Mouse (Mus musculus): ENCODE data around the gene Pign. TPM values are rescaled to one million over a fixed set of nuclear protein-coding genes. Genes with fewer than 3 reads are reported as not detected.

Gene Pign
- total RNA-seq, 2 experiments from 2014 or later = 6.8 to 11.2 TPM

DNA sequence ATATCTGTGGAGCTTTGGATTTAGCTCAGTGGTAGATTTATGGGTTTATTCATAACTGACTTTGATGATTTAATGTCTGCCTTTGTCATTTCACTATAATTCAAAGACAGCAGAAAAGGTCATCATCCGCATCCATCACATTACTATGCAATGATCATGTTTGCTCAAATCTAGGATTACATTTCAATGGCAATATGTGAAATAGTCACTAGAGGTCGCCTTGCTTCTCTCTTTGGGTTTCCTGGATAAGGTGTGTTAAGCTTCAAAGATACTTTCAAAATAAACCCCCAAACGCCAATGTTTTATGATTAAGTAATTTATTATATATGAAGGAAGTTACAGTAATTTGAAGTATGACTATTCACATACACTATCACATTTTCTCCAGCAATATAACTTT, 3.5 kb downstream of the Pign start:
- Histone ChIP-seq H3K4me3 (no peak overlapping the region), H3K27ac (no peak overlapping the region)
- TF ChIP-seq CTCF (IDR thresholded peaks at IDR 0.05) = peak; percentile 87
- intact Hi-C loops (cut with DNase I) = loop anchor here (10.0 kb wide), 2 partner anchors 335 to 735 kb away; partner anchors contain the start of gene Zcchc2
- DNase-seq = no peak

DNA sequence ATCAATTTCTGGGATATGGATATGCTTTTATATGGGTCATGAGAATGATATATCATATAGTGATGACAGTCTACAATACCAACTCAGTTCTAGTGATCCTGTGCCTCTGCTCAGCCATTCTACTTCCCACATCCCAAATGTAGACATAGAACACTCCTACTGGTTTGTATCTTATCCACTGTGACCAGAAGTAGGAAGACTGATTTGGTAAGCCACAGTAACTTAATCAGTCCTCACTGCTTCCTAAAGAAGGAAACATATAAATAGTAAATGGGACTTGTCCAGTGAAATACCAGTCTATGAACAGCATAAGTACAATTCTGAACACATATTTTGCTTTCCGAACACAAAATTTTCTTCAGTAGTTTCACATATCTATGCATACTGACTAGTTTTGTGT, 9.5 kb downstream of the Pign start:
- DNase-seq = no peak
- TF ChIP-seq CTCF (IDR thresholded peaks at IDR 0.05) = no peak
- no peak overlapping the region for H3K27ac ChIP-seq
- H3K4me3 ChIP-seq = no peak overlapping the region
- intact Hi-C loops (cut with DNase I) = no loop called here

DNA sequence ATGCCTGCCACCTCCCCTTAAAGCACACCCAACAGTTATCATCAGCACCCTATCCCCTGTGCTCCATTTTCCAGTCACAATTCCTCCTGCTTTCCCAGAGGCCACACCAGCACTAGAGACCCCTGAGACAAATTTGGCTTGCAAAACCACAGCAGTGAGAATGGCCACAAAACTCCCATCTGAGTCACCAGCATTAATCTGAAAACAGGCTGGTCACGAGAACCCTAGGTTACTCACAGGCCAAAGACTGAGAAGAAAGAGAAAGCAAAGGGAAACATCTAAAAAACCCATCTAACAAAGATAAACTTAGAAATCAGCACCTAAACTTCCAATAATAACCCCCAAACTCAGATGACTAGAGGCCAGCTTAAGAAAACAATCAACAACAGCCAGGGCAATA, 12.8 kb downstream of the Pign start:
- no peak for TF ChIP-seq CTCF (IDR thresholded peaks at IDR 0.05)
- intact Hi-C loops (cut with DNase I) = no loop called here
- Histone ChIP-seq H3K4me3 (no peak overlapping the region), H3K27ac (no peak overlapping the region)
- DNase-seq = no peak

DNA sequence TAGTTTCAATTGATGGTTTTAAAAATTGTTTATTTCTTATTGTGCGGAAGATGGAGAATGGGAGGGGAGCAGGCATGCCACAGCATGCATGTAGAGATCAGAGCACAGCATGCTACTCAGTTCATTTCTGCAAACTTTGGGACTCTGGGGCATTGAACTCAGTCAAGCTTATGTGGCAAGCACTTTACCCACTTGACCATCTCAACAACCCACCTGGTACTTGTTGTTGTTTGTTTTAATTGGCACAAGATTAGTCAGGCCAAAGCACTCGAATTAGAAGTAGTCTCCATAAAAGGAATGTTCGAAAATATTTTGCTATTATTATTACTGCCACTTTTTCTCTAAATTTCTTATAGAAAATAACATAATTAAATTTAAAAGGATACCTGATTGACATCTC, 19.4 kb downstream of the Pign start:
- H3K4me3 ChIP-seq = no peak overlapping the region
- H3K27ac ChIP-seq = no peak overlapping the region
- DNase-seq = no peak
- TF ChIP-seq CTCF (IDR thresholded peaks at IDR 0.05) = no peak
- intact Hi-C loops (cut with DNase I) = no loop called here

DNA sequence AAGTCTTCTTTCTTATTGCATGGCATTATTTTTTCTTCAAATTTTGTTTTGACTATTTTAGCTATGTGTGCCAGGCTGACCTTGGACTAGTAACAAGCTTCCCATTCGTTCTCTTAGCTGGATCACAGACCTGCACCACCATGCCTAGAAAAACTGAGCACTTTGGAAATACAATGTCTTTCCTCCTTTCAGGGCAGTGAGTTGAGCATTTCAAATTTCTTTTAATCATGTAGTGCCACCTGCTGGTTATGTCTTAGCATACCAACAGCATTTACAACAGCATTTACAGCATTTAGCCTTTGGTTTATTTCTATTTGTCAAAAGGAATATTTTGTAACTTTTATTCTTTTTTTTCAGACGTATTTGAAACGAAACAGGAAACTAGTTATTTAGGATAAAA, 33.0 kb downstream of the Pign start:
- intact Hi-C loops (cut with DNase I) = loop anchor here (2.0 kb wide), 1 partner anchor 644 kb away; no protein-coding TSS in a partner anchor
- no peak for DNase-seq
- no peak overlapping the region for H3K4me3 ChIP-seq
- no peak overlapping the region for H3K27ac ChIP-seq
- peak; percentile 73 for TF ChIP-seq CTCF (IDR thresholded peaks at IDR 0.05)

DNA sequence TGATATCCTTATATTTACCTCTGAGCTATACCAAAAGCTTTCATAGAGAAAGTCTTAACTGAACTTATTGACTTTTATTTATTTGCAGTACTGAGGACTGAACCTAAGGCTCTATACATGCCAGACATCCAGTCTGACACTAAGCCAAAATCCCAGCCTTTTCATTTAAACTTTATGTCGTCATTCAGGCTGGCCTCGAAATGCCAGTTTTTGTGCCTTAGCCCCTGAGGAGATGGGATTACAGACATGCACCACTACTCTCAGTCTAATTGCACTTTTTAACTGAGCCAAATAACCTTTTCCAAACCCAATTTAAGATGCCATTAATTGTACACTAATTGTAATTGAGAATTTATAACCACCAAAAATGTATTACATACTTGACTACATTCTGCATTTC, 73.8 kb downstream of the Pign start:
- Histone ChIP-seq H3K4me3 (no peak overlapping the region), H3K27ac (no peak overlapping the region)
- DNase-seq = no peak
- TF ChIP-seq CTCF (IDR thresholded peaks at IDR 0.05) = no peak
- intact Hi-C loops (cut with DNase I) = no loop called here

DNA sequence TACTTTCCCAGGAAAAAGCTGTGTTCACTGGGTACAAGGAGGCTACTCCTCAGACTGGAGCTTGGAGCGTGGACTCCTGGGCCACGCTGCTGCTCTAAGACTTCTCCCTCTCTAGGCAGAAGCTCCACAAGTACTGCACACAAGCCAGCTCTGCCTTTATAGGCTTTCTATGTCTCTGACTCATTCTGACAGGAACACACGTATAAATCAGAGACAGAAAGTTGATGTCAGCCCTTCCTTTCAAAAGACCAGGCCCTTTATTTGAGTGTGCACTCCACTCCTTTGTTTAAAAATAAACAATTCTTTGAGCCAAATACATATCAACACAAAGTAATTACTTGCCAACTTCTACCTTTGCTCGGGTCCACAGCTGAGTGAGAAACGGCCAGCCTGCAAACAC, 74.8 kb downstream of the Pign start:
- DNase-seq = no peak
- intact Hi-C loops (cut with DNase I) = no loop called here
- no peak overlapping the region for H3K27ac ChIP-seq
- no peak overlapping the region for H3K4me3 ChIP-seq
- no peak for TF ChIP-seq CTCF (IDR thresholded peaks at IDR 0.05)

DNA sequence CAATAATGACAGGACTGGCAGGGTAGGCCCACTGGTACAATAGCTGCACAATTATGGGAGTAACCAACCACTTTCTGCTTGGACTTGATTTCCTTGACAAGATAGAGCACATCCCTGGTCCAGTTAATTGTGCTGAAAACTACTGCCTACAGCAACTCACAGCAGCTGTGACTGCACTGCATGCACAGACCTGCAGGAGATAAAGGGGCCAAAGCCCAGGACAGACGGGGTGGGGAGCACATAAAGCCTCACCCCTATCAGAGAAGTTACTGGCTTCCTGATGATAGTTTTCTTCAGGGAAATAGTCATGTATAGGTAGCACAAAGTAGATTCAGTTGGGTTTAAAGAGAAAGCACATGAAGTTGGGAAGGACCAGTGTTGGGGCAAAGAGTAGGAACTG, 80.7 kb downstream of the Pign start:
- TF ChIP-seq CTCF (IDR thresholded peaks at IDR 0.05) = no peak
- Histone ChIP-seq H3K4me3 (no peak overlapping the region), H3K27ac (no peak overlapping the region)
- intact Hi-C loops (cut with DNase I) = no loop called here
- no peak for DNase-seq

DNA sequence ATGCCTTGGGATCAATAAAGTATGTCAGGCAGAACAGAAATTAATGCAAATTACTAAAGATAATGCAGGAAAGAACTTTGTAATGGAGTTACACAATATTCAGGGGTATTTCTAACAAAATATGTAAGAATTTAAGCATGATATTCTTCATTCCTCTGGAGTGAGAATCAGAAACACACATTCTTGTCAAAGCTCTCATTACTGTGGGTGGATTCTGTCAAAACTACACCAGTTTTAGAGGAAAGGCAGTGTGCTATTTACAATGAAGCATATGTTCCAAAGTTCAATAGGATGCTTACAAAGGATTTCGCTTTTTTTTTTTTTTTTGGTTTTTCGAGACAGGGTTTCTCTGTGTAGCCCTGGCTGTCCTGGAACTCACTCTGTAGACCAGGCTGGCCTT, 82.6 kb downstream of the Pign start:
- no peak for TF ChIP-seq CTCF (IDR thresholded peaks at IDR 0.05)
- no peak for DNase-seq
- intact Hi-C loops (cut with DNase I) = no loop called here
- Histone ChIP-seq H3K27ac (no peak overlapping the region), H3K4me3 (no peak overlapping the region)

DNA sequence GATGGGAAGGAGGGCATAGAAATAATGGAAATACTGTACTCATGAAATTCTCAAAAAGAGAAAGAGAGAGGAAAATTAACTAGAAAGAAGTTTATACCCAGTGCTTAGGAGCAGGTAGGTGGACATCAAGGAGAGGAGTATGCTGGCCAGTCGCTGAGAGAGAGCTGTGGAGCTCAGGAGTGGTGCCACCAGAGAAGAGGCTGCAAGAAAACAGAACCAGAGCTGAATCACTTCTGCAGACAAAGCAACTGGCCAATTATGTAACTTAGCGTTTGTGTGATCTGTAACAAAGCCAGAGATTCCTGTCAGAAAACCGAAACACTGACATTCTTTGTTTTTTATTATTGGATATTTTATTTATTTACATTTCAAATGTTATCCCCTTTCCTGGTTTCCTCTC, 97.4 kb downstream of the Pign start:
- intact Hi-C loops (cut with DNase I) = no loop called here
- H3K27ac ChIP-seq = no peak overlapping the region
- no peak overlapping the region for H3K4me3 ChIP-seq
- TF ChIP-seq CTCF (IDR thresholded peaks at IDR 0.05) = no peak
- no peak for DNase-seq

DNA sequence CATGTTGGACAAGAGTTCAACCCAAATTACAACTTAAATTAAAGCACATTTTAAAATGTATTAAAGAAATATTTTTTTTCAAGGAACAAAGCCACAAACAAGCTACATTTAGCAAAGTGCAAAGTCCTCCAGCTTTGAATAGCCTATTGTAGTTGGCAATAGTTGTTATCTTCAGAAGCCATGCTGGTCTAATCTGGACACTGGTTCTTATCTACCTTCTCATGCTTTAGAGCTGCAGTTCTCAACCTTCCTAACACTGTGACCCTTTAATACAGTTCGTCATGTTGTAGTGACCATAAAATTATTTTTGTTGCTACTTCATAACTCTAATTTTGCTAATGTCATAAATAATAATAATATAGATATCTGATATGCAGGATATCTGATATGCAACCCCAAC, 99.2 kb downstream of the Pign start:
- Histone ChIP-seq H3K27ac (no peak overlapping the region), H3K4me3 (no peak overlapping the region)
- DNase-seq = no peak
- TF ChIP-seq CTCF (IDR thresholded peaks at IDR 0.05) = no peak
- intact Hi-C loops (cut with DNase I) = no loop called here

DNA sequence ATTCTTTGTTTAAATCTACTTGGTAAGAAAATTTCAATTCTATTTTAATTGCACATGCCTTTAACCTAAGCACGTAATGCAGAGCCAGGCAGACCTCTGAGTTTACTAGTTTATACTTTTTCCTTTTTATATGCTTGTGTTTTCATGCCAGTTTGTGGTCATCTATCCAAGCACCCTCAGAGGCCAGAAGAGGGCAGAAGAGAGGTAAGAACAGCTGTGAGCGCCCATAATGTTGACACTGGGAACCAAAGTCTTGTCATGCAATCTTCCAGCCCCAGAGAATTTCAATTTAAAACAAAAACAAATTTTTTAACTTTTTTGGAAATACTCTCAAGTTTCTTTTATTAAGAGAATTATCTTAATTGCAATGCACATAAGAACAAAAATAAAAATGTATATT, 99.7 kb downstream of the Pign start:
- intact Hi-C loops (cut with DNase I) = no loop called here
- no peak overlapping the region for H3K4me3 ChIP-seq
- 0 out of 2 replicates have a peak, but pooled peaks have one; percentile 0 for TF ChIP-seq CTCF (IDR thresholded peaks at IDR 0.05)
- DNase-seq = no peak
- no peak overlapping the region for H3K27ac ChIP-seq

DNA sequence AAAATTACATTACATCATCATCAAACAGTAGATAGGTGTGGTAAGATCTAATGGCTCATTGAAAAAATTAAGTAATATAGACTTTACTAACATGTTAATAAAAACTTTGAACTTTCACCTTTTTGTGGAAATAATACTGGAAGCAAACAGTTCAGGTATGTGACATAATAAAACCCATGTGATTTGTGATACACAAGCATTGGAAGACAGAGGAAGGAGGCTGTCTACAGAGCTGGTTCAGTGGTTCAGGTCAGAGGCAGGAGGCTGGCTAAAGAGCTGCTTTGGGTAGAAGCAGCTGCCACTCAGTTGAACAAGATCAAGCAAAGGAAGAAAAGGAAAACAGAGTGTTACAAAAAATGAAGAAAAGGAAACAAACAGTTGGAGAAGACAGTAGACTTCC, 107.4 kb downstream of the Pign start:
- Histone ChIP-seq H3K4me3 (no peak overlapping the region), H3K27ac (no peak overlapping the region)
- intact Hi-C loops (cut with DNase I) = no loop called here
- no peak for DNase-seq
- no peak for TF ChIP-seq CTCF (IDR thresholded peaks at IDR 0.05)

DNA sequence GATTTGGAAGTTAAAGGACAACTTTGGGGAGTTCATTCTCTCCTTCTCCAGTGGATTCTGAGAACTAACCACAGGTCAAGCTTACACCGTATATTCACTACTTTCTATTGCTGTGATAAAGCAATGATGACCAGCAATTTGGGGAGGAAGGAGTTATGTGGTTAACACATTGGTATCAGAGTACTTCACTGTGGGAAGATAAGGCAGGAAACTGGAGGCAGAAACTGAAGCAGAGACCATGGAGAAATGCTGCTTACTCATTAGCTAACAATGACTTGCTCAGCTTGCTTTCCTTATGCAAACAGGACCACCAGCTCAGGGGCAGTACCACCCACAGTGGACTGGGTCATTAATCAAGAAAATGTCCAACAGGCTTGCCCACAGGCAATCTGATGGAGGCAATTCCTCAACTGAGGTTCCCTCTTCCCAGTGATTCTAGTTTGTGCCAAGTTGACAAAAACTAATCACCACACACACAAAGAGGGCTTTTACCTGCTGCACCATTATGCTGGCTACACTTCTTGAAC, 108.2 kb downstream of the Pign start:
- no peak for DNase-seq
- Histone ChIP-seq H3K4me3 (no peak overlapping the region), H3K27ac (no peak overlapping the region)
- TF ChIP-seq CTCF (IDR thresholded peaks at IDR 0.05) = no peak
- intact Hi-C loops (cut with DNase I) = no loop called here

DNA sequence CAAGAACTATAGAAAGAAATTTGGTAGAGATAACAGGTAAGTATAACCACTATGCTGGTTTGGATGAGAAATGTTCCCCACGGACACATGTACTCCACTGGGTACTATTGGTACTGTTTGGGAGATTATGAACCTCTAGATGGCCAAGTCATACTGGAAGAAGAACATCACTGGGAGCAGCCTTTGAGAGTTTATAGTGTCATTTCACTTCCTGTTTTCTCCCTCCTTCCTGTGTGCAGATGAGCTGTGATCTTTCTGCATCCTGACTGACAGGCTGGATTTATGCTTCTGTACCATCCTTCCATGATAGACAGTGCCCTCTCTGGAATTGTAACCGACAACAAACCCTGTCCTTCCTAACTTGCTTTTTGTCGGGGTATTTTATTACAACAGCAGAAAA, 110.3 kb downstream of the Pign start:
- Histone ChIP-seq H3K27ac (no peak overlapping the region), H3K4me3 (no peak overlapping the region)
- DNase-seq = no peak
- no peak for TF ChIP-seq CTCF (IDR thresholded peaks at IDR 0.05)
- intact Hi-C loops (cut with DNase I) = no loop called here
